Mouse (Mus musculus) left cerebral cortex, adult 11 months (tissue): Measurements from ENCODE around the gene Mrgbp.

Experiments used
- DNase-seq: peaks from one replicate; pipeline ENCODE4 v3.0.0; 2022; ENCODE audit warnings: low spot score

The Mrgbp gene

DNA sequence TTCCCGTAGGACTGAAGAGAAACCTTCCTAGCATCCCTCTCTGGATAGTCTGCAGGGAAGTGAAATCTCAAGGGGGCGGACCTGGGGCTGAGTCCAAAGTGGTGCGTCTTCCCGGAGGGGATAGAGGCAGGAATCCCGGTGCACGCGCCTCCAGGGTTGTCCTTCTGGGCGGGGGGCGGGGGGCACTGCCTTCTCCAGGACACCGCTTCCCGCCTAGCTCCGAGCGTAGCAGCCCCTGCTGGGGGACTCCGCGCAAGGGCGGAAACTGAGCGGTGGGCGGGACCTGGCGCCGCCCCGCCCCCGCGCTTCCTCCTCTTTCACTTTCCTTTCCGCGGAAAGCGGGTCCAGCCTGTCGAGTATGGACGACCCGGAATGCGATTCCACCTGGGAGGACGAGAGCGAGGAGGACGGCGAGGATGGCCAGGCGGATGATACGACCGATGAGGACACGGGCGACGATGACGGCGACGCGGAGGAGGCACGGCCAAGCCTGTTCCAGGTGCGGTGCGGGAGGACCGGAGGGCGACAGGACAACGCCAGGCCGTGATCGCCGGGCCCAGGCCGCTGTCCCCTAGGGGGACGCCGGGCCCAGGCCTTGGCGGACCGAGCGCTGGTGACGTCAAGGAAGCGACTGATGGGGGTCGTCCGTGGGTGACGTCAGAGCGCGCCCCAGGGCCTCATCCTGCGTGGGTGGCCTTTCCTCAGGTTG, 8.2 kb downstream of the Mrgbp start, which contains the start of gene Ogfr:
Gene Ogfr (plus strand): TSS at position 123 of the 709 bp plus-strand sequence.
- DNase-seq, result peak; percentile 62

DNA sequence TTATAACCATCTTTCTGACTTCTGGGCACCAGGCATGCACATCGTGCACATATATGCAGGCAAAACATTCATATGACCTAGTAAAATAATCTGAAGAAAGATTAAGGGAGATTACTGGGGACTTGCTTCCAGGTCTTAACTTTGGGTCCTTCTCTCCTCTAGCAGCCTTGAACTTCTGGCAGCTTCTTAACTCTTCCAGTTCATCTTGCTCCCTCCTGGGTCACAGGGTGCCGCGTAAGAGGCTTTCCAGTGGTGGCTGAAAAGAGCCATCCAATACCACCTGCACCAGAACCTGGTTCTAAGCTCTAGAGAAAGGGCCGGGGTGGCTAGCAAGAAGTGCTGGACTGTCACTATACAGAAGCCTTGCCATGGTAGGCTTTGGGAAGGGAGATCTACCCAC, 16.4 kb downstream of the Mrgbp start, which contains the start of gene Col9a3:
Gene Col9a3 (plus strand): TSS at position 301 of the 400 bp plus-strand sequence.
- no peak for DNase-seq

DNA sequence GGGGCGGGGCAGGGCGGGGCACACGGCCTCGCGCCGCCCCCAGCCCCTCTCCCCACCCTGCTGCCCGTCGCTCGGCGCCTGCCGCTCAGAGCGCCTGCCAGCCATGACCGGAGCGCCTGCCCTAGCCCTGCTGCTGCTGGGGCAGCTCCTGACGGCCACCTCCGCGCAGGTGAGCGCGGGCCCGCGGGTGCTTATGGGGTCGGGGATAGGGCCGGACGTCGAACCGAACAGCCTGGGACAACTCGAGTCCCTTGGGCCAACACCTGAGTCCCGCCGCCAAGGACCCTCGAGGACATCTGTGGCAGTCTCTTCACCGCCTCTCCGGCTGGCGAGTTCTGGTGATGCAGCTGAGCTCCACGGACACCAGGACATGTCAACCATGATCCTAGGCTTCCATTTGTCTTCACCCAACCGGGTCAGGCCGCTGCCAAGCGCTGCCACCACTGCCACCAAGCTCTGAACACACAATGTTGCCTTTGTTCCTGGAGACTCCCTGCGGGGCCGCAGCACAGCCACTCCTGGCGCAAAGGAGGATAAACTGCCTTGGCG, 17.1 kb downstream of the Mrgbp start:
- DNase-seq, result no peak

DNA sequence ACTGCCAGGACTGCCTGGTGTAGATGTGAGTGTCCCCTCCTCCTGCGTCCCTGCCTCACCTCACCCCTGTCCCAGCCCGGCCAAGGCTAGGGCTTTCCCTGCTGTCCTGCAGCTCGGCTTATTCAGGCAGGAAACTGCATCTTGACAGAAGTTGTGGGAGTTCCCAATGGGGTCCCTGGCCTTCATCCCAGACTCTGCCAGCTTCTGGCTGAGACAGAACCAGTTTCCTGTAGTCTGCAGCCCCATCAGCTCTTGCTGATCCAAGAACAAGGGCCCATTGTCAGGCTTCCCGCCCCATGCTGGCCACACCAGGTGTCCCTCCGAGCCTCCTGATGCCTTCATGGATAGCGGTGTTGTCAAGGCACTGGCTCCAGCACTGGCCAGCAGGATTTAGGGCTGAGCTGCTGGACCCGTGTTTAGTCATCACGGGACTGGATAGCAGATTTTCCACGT, 19.5 kb downstream of the Mrgbp start:
- DNase-seq, result no peak

DNA sequence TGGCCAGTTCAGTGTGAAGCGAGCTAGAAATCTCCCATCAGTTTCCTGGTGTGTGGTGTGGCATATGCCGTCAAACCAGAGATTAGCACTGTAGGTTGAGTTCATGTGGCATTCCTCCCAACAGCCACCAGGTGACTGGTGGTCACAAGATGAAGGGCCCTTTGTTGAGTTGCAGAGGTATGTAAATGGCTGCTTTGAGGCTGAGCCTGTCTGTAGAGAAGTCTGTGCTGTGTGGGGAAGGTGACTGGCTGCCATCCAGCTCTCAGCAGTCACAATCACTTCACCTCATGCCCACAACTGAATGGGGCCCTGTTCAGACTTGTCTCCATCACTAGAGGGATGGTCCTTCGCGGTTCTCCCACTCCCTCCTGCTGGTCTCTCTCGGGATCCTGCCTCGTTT, 23.7 kb downstream of the Mrgbp start:
- DNase-seq, result no peak

DNA sequence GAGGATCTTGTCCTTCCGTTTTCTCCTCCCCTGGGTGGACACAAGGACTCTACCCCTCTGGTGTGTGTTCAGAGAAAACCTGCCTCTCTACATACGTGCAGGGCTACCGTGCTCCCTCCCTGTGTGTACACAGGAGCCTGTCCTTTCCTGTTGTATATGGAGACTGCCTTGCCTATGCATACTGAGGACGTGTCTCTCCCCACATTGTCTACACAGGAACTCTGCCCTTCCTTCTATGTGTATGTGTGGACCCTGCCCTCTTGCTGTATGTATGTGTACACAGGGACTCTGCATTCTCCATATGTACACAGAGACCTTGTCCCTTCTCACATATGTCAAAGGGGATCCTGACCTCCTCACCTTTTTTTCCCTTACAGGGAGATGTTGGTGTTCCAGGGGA, 29.2 kb downstream of the Mrgbp start:
- no peak for DNase-seq

DNA sequence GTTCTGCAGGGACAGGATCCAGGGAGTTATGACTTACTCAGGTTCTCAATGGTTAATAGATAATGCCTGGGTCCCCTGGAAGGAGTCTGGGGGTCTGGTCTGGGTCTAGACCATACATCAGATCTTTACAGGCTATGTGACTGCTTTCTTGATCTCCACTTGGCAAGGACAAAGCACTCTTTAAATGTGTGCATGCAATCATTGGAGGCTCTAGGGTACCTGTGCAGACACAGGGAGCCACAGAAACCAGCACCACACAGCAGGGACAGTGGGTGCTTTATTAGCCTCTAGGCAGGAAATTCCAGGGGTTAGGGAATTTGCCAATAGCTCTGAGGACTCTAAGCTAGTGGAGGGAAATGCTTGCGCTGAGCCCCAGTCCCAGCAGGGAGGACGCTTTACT, 30.8 kb downstream of the Mrgbp start:
- DNase-seq, result no peak
